Mouse (Mus musculus) liver, embryonic 13.5 days (tissue): ENCODE results near the gene Clca3a2. TPM values are rescaled to one million over a fixed set of nuclear protein-coding genes. Genes with fewer than 3 reads are reported as not detected.

Source experiments
- polyA plus RNA-seq: library from polyadenylated mRNA; unstranded; fragments of >200 nt; fragmentation: Nextera tagmentation; extraction: Ambion mirVana; gene quantifications from 2 replicates; pipeline ENCODE4 v1.2.1, GENCODE M21; 2015

Gene Clca3a2
- polyA plus RNA-seq, 1 experiment from 2014 or later: not detected

Other genes with a start within 250 kb of the Clca3a2 start
- 2.2 and 3.1 TPM in 2 replicates for gene Hs2st1, start 249.3 kb downstream of the Clca3a2 start, polyA plus RNA-seq
- gene Selenof, start 249.2 kb downstream of the Clca3a2 start, polyA plus RNA-seq: 316 and 342 TPM in 2 replicates
- 88.0 and 103 TPM in 2 replicates for gene Sh3glb1, start 99.2 kb downstream of the Clca3a2 start, polyA plus RNA-seq
- gene Clca3a1, start 58.5 kb downstream of the Clca3a2 start, polyA plus RNA-seq: 2.6 and 3.4 TPM in 2 replicates
- not detected in 2 replicates for gene Clca3b, start 29.9 kb upstream of the Clca3a2 start, polyA plus RNA-seq
- not detected in 2 replicates for gene Clca4b, start 113.0 kb upstream of the Clca3a2 start, polyA plus RNA-seq
- gene Clca4a, start 155.6 kb upstream of the Clca3a2 start, polyA plus RNA-seq: not detected in 2 replicates
- gene Clca1, start 213.3 kb upstream of the Clca3a2 start, polyA plus RNA-seq: not detected in 2 replicates